Mouse (Mus musculus): Measurements from ENCODE around the gene Ifitm1. TPM values are rescaled to one million over a fixed set of nuclear protein-coding genes. Genes with fewer than 3 reads are reported as not detected.

The Ifitm1 gene
- polyA plus RNA-seq, 1 experiment from 2014 or later = 20.1 TPM

- H3K27me3 ChIP-seq (ENCODE audit: control insufficient read depth, insufficient read depth, low read length) = no peaks in the 10 kb centered on the region
- no peak overlapping the region for H3K4me2 ChIP-seq (ENCODE audit: low read depth, low read length)
- ATAC-seq (replicated peaks; ENCODE audit: insufficient number of reproducible peaks, low FRiP score, low TSS enrichment, low read depth) (no peak), DNase-seq (ENCODE audit: low spot score) (no peak)
- H3K4me3 ChIP-seq (ENCODE audit: low read depth, low read length) = no peak overlapping the region
- no peak overlapping the region for H3K9ac ChIP-seq (replicated peaks; ENCODE audit: low read length)
- WGBS = 74% methylated on average over 15 of the region's 15 CpGs
- no peaks in the 10 kb centered on the region for H3K36me3 ChIP-seq (replicated peaks; ENCODE audit: control insufficient read depth, insufficient read depth, low read depth, low read length)
- no peaks in the 10 kb centered on the region for H3K9me3 ChIP-seq (replicated peaks; ENCODE audit: control insufficient read depth, low read length)
- no peak overlapping the region for H3K27ac ChIP-seq (replicated peaks; ENCODE audit: low read depth, low read length)
- H3K4me1 ChIP-seq (ENCODE audit: control insufficient read depth, insufficient read depth, low read length) = no peaks in the 10 kb centered on the region
Measured at GRCm38 (mm10) chr7:141000881-141001708, 34.1 kb downstream of the Ifitm1 start.

GRCm38 (mm10) chr7:141003248-141004010, 36.4 kb downstream of the Ifitm1 start:
- Histone ChIP-seq H3K9me3 (replicated peaks; ENCODE audit: control insufficient read depth, low read length) (no peaks in the 10 kb centered on the region), H3K4me2 (ENCODE audit: low read depth, low read length) (no peak overlapping the region), H3K4me3 (ENCODE audit: low read depth, low read length) (no peak overlapping the region), H3K36me3 (replicated peaks; ENCODE audit: control insufficient read depth, insufficient read depth, low read depth, low read length) (no peaks in the 10 kb centered on the region), H3K4me1 (ENCODE audit: control insufficient read depth, insufficient read depth, low read length) (no peaks in the 10 kb centered on the region), H3K27me3 (ENCODE audit: control insufficient read depth, insufficient read depth, low read length) (no peaks in the 10 kb centered on the region), H3K27ac (replicated peaks; ENCODE audit: low read depth, low read length) (no peak overlapping the region), H3K9ac (replicated peaks; ENCODE audit: low read length) (no peak overlapping the region)
- ATAC-seq (replicated peaks; ENCODE audit: insufficient number of reproducible peaks, low FRiP score, low TSS enrichment, low read depth) (no peak), DNase-seq (ENCODE audit: low spot score) (no peak)
- 82% methylated on average over 5 of the region's 5 CpGs for WGBS

- 92% methylated on average over 6 of the region's 6 CpGs for WGBS
- H3K27ac ChIP-seq (replicated peaks; ENCODE audit: low read depth, low read length) = no peak overlapping the region
- no peaks in the 10 kb centered on the region for H3K27me3 ChIP-seq (ENCODE audit: control insufficient read depth, insufficient read depth, low read length)
- no peak overlapping the region for H3K9ac ChIP-seq (replicated peaks; ENCODE audit: low read length)
- DNase-seq (ENCODE audit: low spot score) (no peak), ATAC-seq (replicated peaks; ENCODE audit: insufficient number of reproducible peaks, low FRiP score, low TSS enrichment, low read depth) (no peak)
- H3K4me3 ChIP-seq (ENCODE audit: low read depth, low read length) = no peak overlapping the region
- H3K9me3 ChIP-seq (replicated peaks; ENCODE audit: control insufficient read depth, low read length) = no peaks in the 10 kb centered on the region
- H3K4me1 ChIP-seq (ENCODE audit: control insufficient read depth, insufficient read depth, low read length) = no peaks in the 10 kb centered on the region
- no peaks in the 10 kb centered on the region for H3K36me3 ChIP-seq (replicated peaks; ENCODE audit: control insufficient read depth, insufficient read depth, low read depth, low read length)
- no peak overlapping the region for H3K4me2 ChIP-seq (ENCODE audit: low read depth, low read length)
Measured at GRCm38 (mm10) chr7:141006446-141006845, 39.4 kb downstream of the Ifitm1 start.

- Histone ChIP-seq H3K4me1 (ENCODE audit: control insufficient read depth, insufficient read depth, low read length) (no peaks in the 10 kb centered on the region), H3K27ac (replicated peaks; ENCODE audit: low read depth, low read length) (no peak overlapping the region), H3K36me3 (replicated peaks; ENCODE audit: control insufficient read depth, insufficient read depth, low read depth, low read length) (no peaks in the 10 kb centered on the region), H3K9me3 (replicated peaks; ENCODE audit: control insufficient read depth, low read length) (no peaks in the 10 kb centered on the region), H3K4me3 (ENCODE audit: low read depth, low read length) (no peak overlapping the region), H3K4me2 (ENCODE audit: low read depth, low read length) (no peak overlapping the region), H3K27me3 (ENCODE audit: control insufficient read depth, insufficient read depth, low read length) (no peaks in the 10 kb centered on the region), H3K9ac (replicated peaks; ENCODE audit: low read length) (no peak overlapping the region)
- WGBS = 88% methylated on average over 5 of the region's 5 CpGs
- ATAC-seq (replicated peaks; ENCODE audit: insufficient number of reproducible peaks, low FRiP score, low TSS enrichment, low read depth) (no peak), DNase-seq (ENCODE audit: low spot score) (no peak)
Measured at GRCm38 (mm10) chr7:141006914-141007313, 39.9 kb downstream of the Ifitm1 start.

GRCm38 (mm10) chr7:141008312-141008761, 41.3 kb downstream of the Ifitm1 start:
- Histone ChIP-seq H3K4me2 (ENCODE audit: low read depth, low read length) (no peak overlapping the region), H3K27me3 (ENCODE audit: control insufficient read depth, insufficient read depth, low read length) (no peaks in the 10 kb centered on the region), H3K9ac (replicated peaks; ENCODE audit: low read length) (0 out of 2 replicates have a peak overlapping the region, but pooled peaks have one; percentile 6), H3K27ac (replicated peaks; ENCODE audit: low read depth, low read length) (no peak overlapping the region), H3K4me3 (ENCODE audit: low read depth, low read length) (no peak overlapping the region), H3K36me3 (replicated peaks; ENCODE audit: control insufficient read depth, insufficient read depth, low read depth, low read length) (no peaks in the 10 kb centered on the region), H3K9me3 (replicated peaks; ENCODE audit: control insufficient read depth, low read length) (no peaks in the 10 kb centered on the region), H3K4me1 (ENCODE audit: control insufficient read depth, insufficient read depth, low read length) (no peaks in the 10 kb centered on the region)
- ATAC-seq (replicated peaks; ENCODE audit: insufficient number of reproducible peaks, low FRiP score, low TSS enrichment, low read depth) = no peak; the same call in 1 of the 2 replicates
- WGBS = 8% methylated on average over 7 of the region's 7 CpGs
- peak; percentile 35 for DNase-seq (ENCODE audit: low spot score)

- ATAC-seq (replicated peaks; ENCODE audit: insufficient number of reproducible peaks, low FRiP score, low TSS enrichment, low read depth) = no peak; the same call in 1 of the 2 replicates
Measured at GRCm38 (mm10) chr7:141008938-141009660, 42.1 kb downstream of the Ifitm1 start.

GRCm38 (mm10) chr7:141009665-141010064, 42.6 kb downstream of the Ifitm1 start:
- no peaks in the 10 kb centered on the region for H3K36me3 ChIP-seq (replicated peaks; ENCODE audit: control insufficient read depth, insufficient read depth, low read depth, low read length)
- DNase-seq (ENCODE audit: low spot score) (no peak), ATAC-seq (replicated peaks; ENCODE audit: insufficient number of reproducible peaks, low FRiP score, low TSS enrichment, low read depth) (no peak)
- H3K9me3 ChIP-seq (replicated peaks; ENCODE audit: control insufficient read depth, low read length) = no peaks in the 10 kb centered on the region
- peak overlapping the region; percentile 6; the same call in 1 of the 2 replicates for H3K4me2 ChIP-seq (ENCODE audit: low read depth, low read length)
- no peaks in the 10 kb centered on the region for H3K4me1 ChIP-seq (ENCODE audit: control insufficient read depth, insufficient read depth, low read length)
- H3K27ac ChIP-seq (replicated peaks; ENCODE audit: low read depth, low read length) = no peak overlapping the region
- H3K9ac ChIP-seq (replicated peaks; ENCODE audit: low read length) = no peak overlapping the region
- no peak overlapping the region for H3K4me3 ChIP-seq (ENCODE audit: low read depth, low read length)
- WGBS = 90% methylated on average over 9 of the region's 9 CpGs
- no peaks in the 10 kb centered on the region for H3K27me3 ChIP-seq (ENCODE audit: control insufficient read depth, insufficient read depth, low read length)

More at GRCm38 (mm10) chr7:141008938-141009660, 42.1 kb downstream of the Ifitm1 start:
- Histone ChIP-seq H3K4me2 (ENCODE audit: low read depth, low read length) (peak overlapping the region; percentile 19; the same call in 1 of the 2 replicates), H3K4me3 (ENCODE audit: low read depth, low read length) (no peak overlapping the region), H3K27me3 (ENCODE audit: control insufficient read depth, insufficient read depth, low read length) (no peaks in the 10 kb centered on the region), H3K9me3 (replicated peaks; ENCODE audit: control insufficient read depth, low read length) (no peaks in the 10 kb centered on the region), H3K4me1 (ENCODE audit: control insufficient read depth, insufficient read depth, low read length) (no peaks in the 10 kb centered on the region), H3K36me3 (replicated peaks; ENCODE audit: control insufficient read depth, insufficient read depth, low read depth, low read length) (no peaks in the 10 kb centered on the region), H3K27ac (replicated peaks; ENCODE audit: low read depth, low read length) (no peak overlapping the region), H3K9ac (replicated peaks; ENCODE audit: low read length) (no peak overlapping the region)
- 7% methylated on average over 20 of the region's 20 CpGs for WGBS
- peak; percentile 80 for DNase-seq (ENCODE audit: low spot score)

Data from embryonic facial prominence, embryonic 11.5 days (tissue).